Mouse (Mus musculus): ENCODE measurements around the gene Eif4a2.

Gene Eif4a2

GRCm38 (mm10) chr16:23144326-23144725 lies 37.1 kb downstream of the Eif4a2 start:
- H3K27me3 ChIP-seq (ENCODE audit: insufficient read depth, low read length) = peaks cover 10% of the 10 kb centered on the region; the same call in 1 of the 2 replicates
- TF ChIP-seq NANOG (IDR thresholded peaks at IDR 0.05; ENCODE audit: borderline replicate concordance, low read length) (no peak), CTCF (conservative IDR thresholded peaks at IDR 0.05; ENCODE audit: low read length) (no peak), POU5F1 (IDR thresholded peaks at IDR 0.05; ENCODE audit: borderline replicate concordance, low read length) (no peak)
- H3K9me3 ChIP-seq (ENCODE audit: low read length) = no peaks in the 10 kb centered on the region
- no peak overlapping the region for H3K4me3 ChIP-seq (replicated peaks; ENCODE audit: low read length)
- no peaks in the 10 kb centered on the region for H3K4me1 ChIP-seq (replicated peaks; ENCODE audit: low read depth, low read length)
- H3K36me3 ChIP-seq (ENCODE audit: insufficient read depth, low read length) = no peaks in the 10 kb centered on the region

GRCm38 (mm10) chr16:23145211-23145610 lies 38.0 kb downstream of the Eif4a2 start:
- no peak overlapping the region for H3K4me3 ChIP-seq (replicated peaks; ENCODE audit: low read length)
- peaks cover 10% of the 10 kb centered on the region; the same call in 1 of the 2 replicates for H3K27me3 ChIP-seq (ENCODE audit: insufficient read depth, low read length)
- no peaks in the 10 kb centered on the region for H3K4me1 ChIP-seq (replicated peaks; ENCODE audit: low read depth, low read length)
- no peaks in the 10 kb centered on the region for H3K9me3 ChIP-seq (ENCODE audit: low read length)
- TF ChIP-seq POU5F1 (IDR thresholded peaks at IDR 0.05; ENCODE audit: borderline replicate concordance, low read length) (no peak), NANOG (IDR thresholded peaks at IDR 0.05; ENCODE audit: borderline replicate concordance, low read length) (no peak), CTCF (conservative IDR thresholded peaks at IDR 0.05; ENCODE audit: low read length) (no peak)
- no peaks in the 10 kb centered on the region for H3K36me3 ChIP-seq (ENCODE audit: insufficient read depth, low read length)

GRCm38 (mm10) chr16:23146280-23146679 lies 39.0 kb downstream of the Eif4a2 start, which contains the start of gene Adipoq:
Gene Adipoq, plus strand, starts transcription at chr16:23146536.
- H3K4me1 ChIP-seq (replicated peaks; ENCODE audit: low read depth, low read length) = no peaks in the 10 kb centered on the region
- H3K4me3 ChIP-seq (replicated peaks; ENCODE audit: low read length) = no peak within 1 kb of the TSS
- H3K27me3 ChIP-seq (ENCODE audit: insufficient read depth, low read length) = peaks cover 10% of the 10 kb centered on the region; the same call in 1 of the 2 replicates
- no peak for TF ChIP-seq NANOG (IDR thresholded peaks at IDR 0.05; ENCODE audit: borderline replicate concordance, low read length)
- TF ChIP-seq CTCF (conservative IDR thresholded peaks at IDR 0.05; ENCODE audit: low read length) = no peak
- TF ChIP-seq POU5F1 (IDR thresholded peaks at IDR 0.05; ENCODE audit: borderline replicate concordance, low read length) = no peak
- no peaks in the 10 kb centered on the region for H3K36me3 ChIP-seq (ENCODE audit: insufficient read depth, low read length)
- no peaks in the 10 kb centered on the region for H3K9me3 ChIP-seq (ENCODE audit: low read length)

GRCm38 (mm10) chr16:23148936-23149335 lies 41.7 kb downstream of the Eif4a2 start:
- H3K4me1 ChIP-seq (replicated peaks; ENCODE audit: low read depth, low read length) = peaks cover 3% of the 10 kb centered on the region; the same call in 1 of the 2 replicates
- no peaks in the 10 kb centered on the region for H3K9me3 ChIP-seq (ENCODE audit: low read length)
- no peak overlapping the region for H3K4me3 ChIP-seq (replicated peaks; ENCODE audit: low read length)
- no peaks in the 10 kb centered on the region for H3K36me3 ChIP-seq (ENCODE audit: insufficient read depth, low read length)
- H3K27me3 ChIP-seq (ENCODE audit: insufficient read depth, low read length) = peaks cover 10% of the 10 kb centered on the region; the same call in 1 of the 2 replicates
- TF ChIP-seq POU5F1 (IDR thresholded peaks at IDR 0.05; ENCODE audit: borderline replicate concordance, low read length) (no peak), CTCF (conservative IDR thresholded peaks at IDR 0.05; ENCODE audit: low read length) (no peak)

- Histone ChIP-seq H3K27me3 (ENCODE audit: insufficient read depth, low read length) (peaks cover 10% of the 10 kb centered on the region; the same call in 1 of the 2 replicates), H3K4me1 (replicated peaks; ENCODE audit: low read depth, low read length) (peaks cover 7% of the 10 kb centered on the region), H3K4me3 (replicated peaks; ENCODE audit: low read length) (no peak overlapping the region), H3K36me3 (ENCODE audit: insufficient read depth, low read length) (no peaks in the 10 kb centered on the region), H3K9me3 (ENCODE audit: low read length) (no peaks in the 10 kb centered on the region)
- no peak for TF ChIP-seq NANOG (IDR thresholded peaks at IDR 0.05; ENCODE audit: borderline replicate concordance, low read length)
- TF ChIP-seq CTCF (conservative IDR thresholded peaks at IDR 0.05; ENCODE audit: low read length) = no peak
- no peak for TF ChIP-seq POU5F1 (IDR thresholded peaks at IDR 0.05; ENCODE audit: borderline replicate concordance, low read length)
Observed at GRCm38 (mm10) chr16:23149396-23149795, 42.2 kb downstream of the Eif4a2 start.

DNA sequence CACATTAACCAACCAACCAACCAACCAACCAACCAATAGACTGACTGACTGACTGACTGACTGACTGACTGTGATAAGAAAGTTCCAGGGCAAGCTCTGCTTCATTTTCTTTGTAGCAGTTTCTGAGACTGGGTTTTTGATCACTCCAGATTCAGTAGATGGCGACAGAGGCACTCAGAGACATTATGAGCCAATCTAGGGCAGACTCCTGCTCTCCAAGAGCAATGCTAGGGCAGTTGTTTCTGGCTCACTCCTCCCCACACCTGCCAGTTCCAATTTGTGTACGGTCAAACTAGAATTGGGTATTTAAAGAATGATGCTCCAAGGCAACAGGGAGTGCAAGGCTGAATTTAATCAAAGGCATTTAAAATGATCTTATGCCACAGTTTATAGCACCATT lies 44.2 kb downstream of the Eif4a2 start:
- TF ChIP-seq CTCF (conservative IDR thresholded peaks at IDR 0.05; ENCODE audit: low read length) (0 out of 2 replicates have a peak, but pooled peaks have one; percentile 9), NANOG (IDR thresholded peaks at IDR 0.05; ENCODE audit: borderline replicate concordance, low read length) (no peak)
- Histone ChIP-seq H3K4me1 (replicated peaks; ENCODE audit: low read depth, low read length) (peaks cover 16% of the 10 kb centered on the region), H3K36me3 (ENCODE audit: insufficient read depth, low read length) (no peaks in the 10 kb centered on the region), H3K9me3 (ENCODE audit: low read length) (no peaks in the 10 kb centered on the region), H3K4me3 (replicated peaks; ENCODE audit: low read length) (no peak overlapping the region), H3K27me3 (ENCODE audit: insufficient read depth, low read length) (peaks cover 13% of the 10 kb centered on the region; the same call in 1 of the 2 replicates)

GRCm38 (mm10) chr16:23154261-23154660 lies 47.0 kb downstream of the Eif4a2 start:
- Histone ChIP-seq H3K36me3 (ENCODE audit: insufficient read depth, low read length) (no peaks in the 10 kb centered on the region), H3K27me3 (ENCODE audit: insufficient read depth, low read length) (peaks cover 13% of the 10 kb centered on the region), H3K9me3 (ENCODE audit: low read length) (no peaks in the 10 kb centered on the region), H3K4me3 (replicated peaks; ENCODE audit: low read length) (no peak overlapping the region), H3K4me1 (replicated peaks; ENCODE audit: low read depth, low read length) (peaks cover 23% of the 10 kb centered on the region)
- TF ChIP-seq CTCF (conservative IDR thresholded peaks at IDR 0.05; ENCODE audit: low read length) (no peak), POU5F1 (IDR thresholded peaks at IDR 0.05; ENCODE audit: borderline replicate concordance, low read length) (no peak), NANOG (IDR thresholded peaks at IDR 0.05; ENCODE audit: borderline replicate concordance, low read length) (peak; percentile 97)

GRCm38 (mm10) chr16:23157013-23157412 lies 49.8 kb downstream of the Eif4a2 start:
- no peak for TF ChIP-seq POU5F1 (IDR thresholded peaks at IDR 0.05; ENCODE audit: borderline replicate concordance, low read length)
- no peak for TF ChIP-seq NANOG (IDR thresholded peaks at IDR 0.05; ENCODE audit: borderline replicate concordance, low read length)
- no peak for TF ChIP-seq CTCF (conservative IDR thresholded peaks at IDR 0.05; ENCODE audit: low read length)
- peaks cover 13% of the 10 kb centered on the region for H3K27me3 ChIP-seq (ENCODE audit: insufficient read depth, low read length)
- H3K4me1 ChIP-seq (replicated peaks; ENCODE audit: low read depth, low read length) = peaks cover 26% of the 10 kb centered on the region
- H3K4me3 ChIP-seq (replicated peaks; ENCODE audit: low read length) = no peak overlapping the region
- H3K36me3 ChIP-seq (ENCODE audit: insufficient read depth, low read length) = no peaks in the 10 kb centered on the region
- H3K9me3 ChIP-seq (ENCODE audit: low read length) = no peaks in the 10 kb centered on the region

GRCm38 (mm10) chr16:23158292-23158691 lies 51.0 kb downstream of the Eif4a2 start:
- Histone ChIP-seq H3K27me3 (ENCODE audit: insufficient read depth, low read length) (peaks cover 13% of the 10 kb centered on the region), H3K4me1 (replicated peaks; ENCODE audit: low read depth, low read length) (peaks cover 26% of the 10 kb centered on the region), H3K4me3 (replicated peaks; ENCODE audit: low read length) (no peak overlapping the region), H3K9me3 (ENCODE audit: low read length) (no peaks in the 10 kb centered on the region), H3K36me3 (ENCODE audit: insufficient read depth, low read length) (no peaks in the 10 kb centered on the region)
- TF ChIP-seq POU5F1 (IDR thresholded peaks at IDR 0.05; ENCODE audit: borderline replicate concordance, low read length) (no peak), NANOG (IDR thresholded peaks at IDR 0.05; ENCODE audit: borderline replicate concordance, low read length) (no peak), CTCF (conservative IDR thresholded peaks at IDR 0.05; ENCODE audit: low read length) (no peak)

Measured in E14TG2a.4 (cell line).